Mouse (Mus musculus): Measurements from ENCODE around the gene Dot1l. TPM values are rescaled to one million over a fixed set of nuclear protein-coding genes. Genes with fewer than 3 reads are reported as not detected.
A peak's percentile ranks its signal among the peaks of the same experiment; 100 is the strongest.

Gene Dot1l
- polyA plus RNA-seq, 1 experiment from 2014 or later: 27.3 TPM

DNA sequence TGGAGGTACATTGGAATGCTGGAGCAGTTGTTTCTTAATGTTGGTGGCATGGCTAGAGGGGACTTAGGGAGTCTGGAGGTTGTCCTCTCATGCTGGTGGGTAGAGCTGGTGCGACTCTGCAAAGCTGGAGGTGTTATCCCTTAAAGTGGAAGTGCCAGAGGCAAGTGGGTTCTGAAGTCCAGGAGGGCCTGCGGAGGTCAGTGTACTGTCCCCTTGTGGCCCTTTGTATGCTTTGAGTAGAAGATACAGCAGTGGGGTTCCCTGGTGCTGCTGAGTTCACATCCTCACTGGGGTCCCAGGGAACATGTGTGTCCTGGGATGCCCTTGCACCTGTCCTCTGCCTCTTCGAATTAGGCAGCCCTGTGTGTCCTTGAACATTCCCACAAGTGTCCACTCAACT is 1.1 kb downstream of the Dot1l start:
- no peaks in the 10 kb centered on the region for H3K9me3 ChIP-seq (ENCODE audit: control insufficient read depth, low read length)
- no peaks in the 10 kb centered on the region for H3K27me3 ChIP-seq (ENCODE audit: control insufficient read depth, insufficient read depth, low read length)
- peak overlapping the region; percentile 95 for H3K4me3 ChIP-seq (ENCODE audit: low read depth, low read length)
- H3K4me2 ChIP-seq (ENCODE audit: low read depth, low read length): peak overlapping the region; percentile 89
- H3K27ac ChIP-seq (ENCODE audit: low read depth, low read length): no peak overlapping the region
- H3K9ac ChIP-seq (replicated peaks; ENCODE audit: low read depth, low read length): peak overlapping the region; percentile 97
- no peaks in the 10 kb centered on the region for H3K36me3 ChIP-seq (ENCODE audit: control insufficient read depth, insufficient read depth, low read length)
- no peak for ATAC-seq (ENCODE audit: low read depth)
- 37% methylated on average over 3 of the region's 3 CpGs for WGBS
- H3K4me1 ChIP-seq (ENCODE audit: control insufficient read depth, insufficient read depth, low read length): peaks cover 31% of the 10 kb centered on the region

GRCm38 (mm10) chr10:80756509-80756908 is 1.5 kb downstream of the Dot1l start:
- WGBS: 75% methylated on average over 2 of the region's 2 CpGs
- Histone ChIP-seq H3K9me3 (ENCODE audit: control insufficient read depth, low read length) (no peaks in the 10 kb centered on the region), H3K4me2 (ENCODE audit: low read depth, low read length) (peak overlapping the region; percentile 89), H3K9ac (replicated peaks; ENCODE audit: low read depth, low read length) (peak overlapping the region; percentile 97; the same call in 1 of the 2 replicates), H3K4me3 (ENCODE audit: low read depth, low read length) (peak overlapping the region; percentile 95), H3K27me3 (ENCODE audit: control insufficient read depth, insufficient read depth, low read length) (no peaks in the 10 kb centered on the region), H3K4me1 (ENCODE audit: control insufficient read depth, insufficient read depth, low read length) (peaks cover 31% of the 10 kb centered on the region), H3K36me3 (ENCODE audit: control insufficient read depth, insufficient read depth, low read length) (no peaks in the 10 kb centered on the region), H3K27ac (ENCODE audit: low read depth, low read length) (no peak overlapping the region)
- ATAC-seq (ENCODE audit: low read depth): no peak

DNA sequence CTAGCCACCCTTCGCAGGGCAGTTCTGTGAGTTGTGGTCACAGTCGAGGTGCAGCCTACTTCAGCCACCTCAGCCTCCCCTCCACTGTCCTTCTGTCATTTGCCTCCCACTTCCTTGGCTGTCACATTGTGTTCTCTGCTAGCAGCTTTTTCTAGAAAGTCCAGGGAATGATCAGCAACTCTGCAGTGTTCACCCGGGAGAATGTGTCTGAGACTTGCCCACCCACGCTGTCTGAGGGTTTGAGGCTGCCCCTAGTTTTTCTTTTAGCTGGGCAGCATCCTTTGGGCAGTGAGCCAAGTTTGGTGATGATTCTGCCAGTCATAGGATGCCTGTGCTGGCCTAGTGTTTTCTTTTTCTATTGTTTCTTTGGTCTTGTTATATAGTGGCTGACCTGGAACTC is 2.0 kb downstream of the Dot1l start:
- 75% methylated on average over 4 of the region's 4 CpGs for WGBS
- no peaks in the 10 kb centered on the region for H3K27me3 ChIP-seq (ENCODE audit: control insufficient read depth, insufficient read depth, low read length)
- H3K9ac ChIP-seq (replicated peaks; ENCODE audit: low read depth, low read length): no peak overlapping the region
- peaks cover 31% of the 10 kb centered on the region for H3K4me1 ChIP-seq (ENCODE audit: control insufficient read depth, insufficient read depth, low read length)
- H3K9me3 ChIP-seq (ENCODE audit: control insufficient read depth, low read length): no peaks in the 10 kb centered on the region
- H3K4me3 ChIP-seq (ENCODE audit: low read depth, low read length): no peak overlapping the region
- H3K4me2 ChIP-seq (ENCODE audit: low read depth, low read length): peak overlapping the region; percentile 0; the same call in 1 of the 2 replicates
- no peak for ATAC-seq (ENCODE audit: low read depth)
- H3K27ac ChIP-seq (ENCODE audit: low read depth, low read length): no peak overlapping the region
- H3K36me3 ChIP-seq (ENCODE audit: control insufficient read depth, insufficient read depth, low read length): no peaks in the 10 kb centered on the region

GRCm38 (mm10) chr10:80757717-80758116 is 2.7 kb downstream of the Dot1l start:
- H3K9ac ChIP-seq (replicated peaks; ENCODE audit: low read depth, low read length): no peak overlapping the region
- H3K4me3 ChIP-seq (ENCODE audit: low read depth, low read length): no peak overlapping the region
- no peaks in the 10 kb centered on the region for H3K36me3 ChIP-seq (ENCODE audit: control insufficient read depth, insufficient read depth, low read length)
- ATAC-seq (ENCODE audit: low read depth): no peak
- H3K27me3 ChIP-seq (ENCODE audit: control insufficient read depth, insufficient read depth, low read length): no peaks in the 10 kb centered on the region
- H3K27ac ChIP-seq (ENCODE audit: low read depth, low read length): no peak overlapping the region; the same call in 1 of the 2 replicates
- peak overlapping the region; percentile 0; the same call in 1 of the 2 replicates for H3K4me2 ChIP-seq (ENCODE audit: low read depth, low read length)
- WGBS: 43% methylated on average over 5 of the region's 5 CpGs
- H3K9me3 ChIP-seq (ENCODE audit: control insufficient read depth, low read length): no peaks in the 10 kb centered on the region
- peaks cover 31% of the 10 kb centered on the region for H3K4me1 ChIP-seq (ENCODE audit: control insufficient read depth, insufficient read depth, low read length)

- H3K36me3 ChIP-seq (ENCODE audit: control insufficient read depth, insufficient read depth, low read length): no peaks in the 10 kb centered on the region
- H3K27me3 ChIP-seq (ENCODE audit: control insufficient read depth, insufficient read depth, low read length): no peaks in the 10 kb centered on the region
- no peak overlapping the region for H3K4me2 ChIP-seq (ENCODE audit: low read depth, low read length)
- H3K9me3 ChIP-seq (ENCODE audit: control insufficient read depth, low read length): no peaks in the 10 kb centered on the region
- H3K9ac ChIP-seq (replicated peaks; ENCODE audit: low read depth, low read length): no peak overlapping the region
- H3K4me1 ChIP-seq (ENCODE audit: control insufficient read depth, insufficient read depth, low read length): peaks cover 31% of the 10 kb centered on the region
- no peak overlapping the region for H3K27ac ChIP-seq (ENCODE audit: low read depth, low read length)
- no peak for ATAC-seq (ENCODE audit: low read depth)
- WGBS: 89% methylated on average over 7 of the region's 7 CpGs
- no peak overlapping the region for H3K4me3 ChIP-seq (ENCODE audit: low read depth, low read length)
These were observed 3.6 kb downstream of the Dot1l start for GRCm38 (mm10) chr10:80758651-80759050.

DNA sequence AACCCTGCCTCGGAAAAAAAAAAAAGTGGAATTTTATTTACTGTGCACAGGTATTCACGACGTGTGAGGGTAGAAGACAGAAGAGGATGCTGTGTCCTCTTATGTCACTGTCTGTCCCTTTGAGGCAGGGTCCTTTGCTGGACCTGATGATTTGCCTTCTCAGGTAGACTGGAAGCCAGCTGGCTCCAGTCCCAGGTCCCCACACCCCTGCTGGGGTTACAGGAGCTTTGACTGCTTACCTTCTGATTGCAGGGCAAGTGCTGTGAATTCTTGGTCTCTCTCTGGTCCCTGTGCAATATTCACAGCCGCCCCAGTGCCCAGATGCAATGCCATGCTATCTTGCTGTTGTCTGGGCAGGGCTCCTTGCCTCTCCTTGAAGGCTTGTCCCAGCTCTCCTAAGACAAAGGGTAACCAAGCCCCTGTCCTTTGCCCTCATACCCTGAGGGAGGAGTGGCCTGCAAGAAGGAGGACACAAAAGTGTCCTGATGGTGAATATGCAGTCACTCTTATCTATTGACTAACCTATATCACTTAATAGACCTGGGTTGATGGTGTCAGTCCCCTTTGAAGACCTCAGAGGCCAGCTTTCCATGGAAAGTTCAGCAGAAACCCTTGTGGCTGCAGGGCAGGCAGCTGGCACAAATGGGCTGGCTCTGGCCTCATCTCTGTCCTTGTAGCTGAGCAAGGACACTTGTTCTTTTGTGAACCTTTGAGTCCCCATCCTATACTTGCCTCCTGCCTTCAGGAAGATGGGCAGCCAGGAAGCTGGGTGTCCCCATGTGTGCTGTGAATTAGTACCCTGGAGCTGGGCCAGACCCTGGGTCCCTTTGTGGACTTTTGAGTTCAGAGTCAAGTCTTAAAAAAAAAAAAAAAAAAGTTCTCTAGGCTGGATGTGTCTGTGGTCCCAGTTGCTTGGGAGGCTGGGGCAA is 5.9 kb downstream of the Dot1l start:
- H3K4me1 ChIP-seq (ENCODE audit: control insufficient read depth, insufficient read depth, low read length): peaks cover 27% of the 10 kb centered on the region

GRCm38 (mm10) chr10:80761821-80762220 is 6.8 kb downstream of the Dot1l start:
- Histone ChIP-seq H3K4me1 (ENCODE audit: control insufficient read depth, insufficient read depth, low read length) (peaks cover 19% of the 10 kb centered on the region), H3K27ac (ENCODE audit: low read depth, low read length) (no peak overlapping the region), H3K9ac (replicated peaks; ENCODE audit: low read depth, low read length) (no peak overlapping the region), H3K4me3 (ENCODE audit: low read depth, low read length) (no peak overlapping the region), H3K36me3 (ENCODE audit: control insufficient read depth, insufficient read depth, low read length) (peaks cover 12% of the 10 kb centered on the region), H3K9me3 (ENCODE audit: control insufficient read depth, low read length) (no peaks in the 10 kb centered on the region), H3K4me2 (ENCODE audit: low read depth, low read length) (no peak overlapping the region), H3K27me3 (ENCODE audit: control insufficient read depth, insufficient read depth, low read length) (no peaks in the 10 kb centered on the region)
- WGBS: 66% methylated on average over 3 of the region's 3 CpGs
- no peak for ATAC-seq (ENCODE audit: low read depth)

More for the DNA sequence above, 5.9 kb downstream of the Dot1l start:
- Histone ChIP-seq H3K9ac (replicated peaks; ENCODE audit: low read depth, low read length) (0 out of 2 replicates have a peak overlapping the region, but pooled peaks have one; percentile 4), H3K9me3 (ENCODE audit: control insufficient read depth, low read length) (no peaks in the 10 kb centered on the region), H3K4me3 (ENCODE audit: low read depth, low read length) (no peak overlapping the region), H3K27me3 (ENCODE audit: control insufficient read depth, insufficient read depth, low read length) (no peaks in the 10 kb centered on the region), H3K4me2 (ENCODE audit: low read depth, low read length) (no peak overlapping the region), H3K27ac (ENCODE audit: low read depth, low read length) (no peak overlapping the region), H3K36me3 (ENCODE audit: control insufficient read depth, insufficient read depth, low read length) (peaks cover 2% of the 10 kb centered on the region; the same call in 1 of the 2 replicates)
- 92% methylated on average over 4 of the region's 4 CpGs for WGBS
- no peak for ATAC-seq (ENCODE audit: low read depth)

- H3K27ac ChIP-seq (ENCODE audit: low read depth, low read length): no peak overlapping the region
- no peak overlapping the region for H3K4me3 ChIP-seq (ENCODE audit: low read depth, low read length)
- WGBS: 96% methylated on average over 2 of the region's 2 CpGs
- ATAC-seq (ENCODE audit: low read depth): no peak
- H3K4me2 ChIP-seq (ENCODE audit: low read depth, low read length): no peak overlapping the region
- H3K4me1 ChIP-seq (ENCODE audit: control insufficient read depth, insufficient read depth, low read length): peaks cover 3% of the 10 kb centered on the region; the same call in 1 of the 2 replicates
- H3K27me3 ChIP-seq (ENCODE audit: control insufficient read depth, insufficient read depth, low read length): no peaks in the 10 kb centered on the region
- H3K9me3 ChIP-seq (ENCODE audit: control insufficient read depth, low read length): no peaks in the 10 kb centered on the region
- no peak overlapping the region for H3K9ac ChIP-seq (replicated peaks; ENCODE audit: low read depth, low read length)
- H3K36me3 ChIP-seq (ENCODE audit: control insufficient read depth, insufficient read depth, low read length): peaks cover 25% of the 10 kb centered on the region
These were observed 8.5 kb downstream of the Dot1l start for GRCm38 (mm10) chr10:80763502-80763901.

DNA sequence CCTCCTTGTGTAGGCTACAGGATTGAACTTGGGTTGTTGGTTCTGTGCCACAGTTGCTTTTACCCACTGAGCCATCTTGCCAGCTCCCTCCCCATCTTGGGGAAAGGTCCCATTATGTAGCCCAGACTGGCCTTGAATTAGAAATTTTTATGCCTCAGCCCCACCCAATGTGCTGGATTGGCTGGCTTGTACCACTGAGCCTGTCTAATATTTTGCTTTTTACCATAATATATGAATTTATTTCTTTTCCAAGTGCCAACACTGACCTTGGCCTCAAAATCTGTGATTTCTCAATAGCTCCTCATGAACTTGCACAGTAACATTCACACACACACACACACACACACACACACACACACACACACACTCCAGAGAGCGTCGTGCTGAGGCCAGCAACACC is 10.7 kb downstream of the Dot1l start:
- no peak overlapping the region for H3K4me3 ChIP-seq (ENCODE audit: low read depth, low read length)
- H3K27ac ChIP-seq (ENCODE audit: low read depth, low read length): no peak overlapping the region
- no peaks in the 10 kb centered on the region for H3K27me3 ChIP-seq (ENCODE audit: control insufficient read depth, insufficient read depth, low read length)
- H3K36me3 ChIP-seq (ENCODE audit: control insufficient read depth, insufficient read depth, low read length): peaks cover 36% of the 10 kb centered on the region
- peaks cover 2% of the 10 kb centered on the region; the same call in 1 of the 2 replicates for H3K4me1 ChIP-seq (ENCODE audit: control insufficient read depth, insufficient read depth, low read length)
- no peaks in the 10 kb centered on the region for H3K9me3 ChIP-seq (ENCODE audit: control insufficient read depth, low read length)
- no peak overlapping the region for H3K4me2 ChIP-seq (ENCODE audit: low read depth, low read length)
- ATAC-seq (ENCODE audit: low read depth): no peak
- 95% methylated on average over 2 of the region's 2 CpGs for WGBS
- no peak overlapping the region for H3K9ac ChIP-seq (replicated peaks; ENCODE audit: low read depth, low read length)
